Mouse (Mus musculus): ENCODE measurements around the gene Csrp2. TPM values are rescaled to one million over a fixed set of nuclear protein-coding genes. Genes with fewer than 3 reads are reported as not detected.

Gene Csrp2
- polyA plus RNA-seq, 1 experiment from 2014 or later, result 150 TPM

DNA sequence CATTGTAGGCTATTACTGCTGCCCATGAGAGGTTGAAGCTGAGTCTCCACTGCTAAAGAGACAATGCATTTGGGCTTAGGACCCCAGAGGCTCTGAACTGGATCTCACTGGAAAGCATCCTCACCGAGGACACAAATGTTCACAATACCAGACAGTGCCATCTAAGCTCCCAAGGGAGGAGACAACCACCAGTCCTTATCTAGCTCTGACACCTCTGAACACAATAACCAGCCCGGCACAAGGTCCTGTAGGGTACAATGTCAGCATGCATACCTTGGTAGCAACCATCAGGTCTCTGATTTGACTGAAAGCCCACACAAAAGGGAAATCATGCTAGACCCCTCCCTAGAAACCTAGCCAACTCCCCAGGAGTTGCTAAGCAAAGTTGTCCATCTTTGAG lies 59.8 kb downstream of the Csrp2 start:
- no peak overlapping the region for H3K4me3 ChIP-seq
- 92% methylated on average over 2 of the region's 2 CpGs for WGBS
- ATAC-seq (ENCODE audit: low FRiP score, low read depth), result no peak
- no peaks in the 10 kb centered on the region for H3K27me3 ChIP-seq (replicated peaks)
- H3K9ac ChIP-seq, result no peak overlapping the region
- H3K4me1 ChIP-seq, result no peaks in the 10 kb centered on the region
- no peaks in the 10 kb centered on the region for H3K9me3 ChIP-seq
- peaks cover 13% of the 10 kb centered on the region; the same call in 1 of the 2 replicates for H3K36me3 ChIP-seq
- no peak overlapping the region for H3K27ac ChIP-seq
- H3K4me2 ChIP-seq (replicated peaks), result no peak overlapping the region

DNA sequence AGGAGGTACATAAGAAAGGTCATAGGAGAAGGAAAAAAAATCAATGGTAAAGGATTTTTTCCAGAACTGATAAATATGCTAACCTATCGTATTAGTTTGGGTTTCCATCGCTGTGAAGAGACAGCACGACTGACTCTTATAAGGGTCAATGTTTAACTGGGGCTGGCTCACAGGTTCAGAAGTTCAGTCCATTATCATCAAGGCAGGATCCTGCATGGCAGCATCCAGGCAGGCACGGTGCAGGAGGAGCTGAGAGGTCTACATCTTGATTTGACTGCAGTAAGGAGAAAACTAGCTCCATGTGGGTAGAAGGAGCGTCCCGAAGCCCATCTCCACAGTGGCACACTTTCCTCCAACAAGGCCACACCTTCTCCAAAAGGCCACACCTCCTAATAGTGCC lies 60.9 kb downstream of the Csrp2 start:
- H3K27ac ChIP-seq, result no peak overlapping the region
- H3K9me3 ChIP-seq, result no peaks in the 10 kb centered on the region
- no peak overlapping the region for H3K9ac ChIP-seq
- ATAC-seq (ENCODE audit: low FRiP score, low read depth), result no peak
- no peak overlapping the region for H3K4me2 ChIP-seq (replicated peaks)
- no peaks in the 10 kb centered on the region for H3K4me1 ChIP-seq
- H3K27me3 ChIP-seq (replicated peaks), result no peaks in the 10 kb centered on the region
- WGBS, result 93% methylated on average over 6 of the region's 6 CpGs
- no peak overlapping the region for H3K4me3 ChIP-seq
- H3K36me3 ChIP-seq, result peaks cover 13% of the 10 kb centered on the region; the same call in 1 of the 2 replicates

DNA sequence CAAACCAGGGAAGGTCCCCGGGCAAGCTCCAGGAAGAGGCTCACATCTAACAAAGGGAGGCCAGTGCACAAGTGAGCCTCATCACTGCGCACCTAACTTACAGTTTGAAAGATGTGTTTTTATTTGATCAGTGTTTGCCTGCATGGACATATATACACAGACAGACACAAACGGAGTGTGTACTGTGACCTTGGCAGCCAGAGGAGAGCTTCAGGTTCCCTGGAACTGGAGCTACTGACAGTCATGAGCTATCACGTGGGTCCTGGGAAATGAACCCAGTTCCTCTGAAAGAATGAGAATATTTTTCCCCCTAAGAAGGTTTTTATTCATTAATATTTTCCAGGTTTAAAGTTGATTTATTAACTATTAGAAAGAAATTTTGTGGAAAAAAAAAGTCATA lies 63.2 kb downstream of the Csrp2 start:
- no peaks in the 10 kb centered on the region for H3K9me3 ChIP-seq
- H3K4me1 ChIP-seq, result no peaks in the 10 kb centered on the region
- ATAC-seq (ENCODE audit: low FRiP score, low read depth), result no peak
- H3K36me3 ChIP-seq, result peaks cover 13% of the 10 kb centered on the region; the same call in 1 of the 2 replicates
- no peak overlapping the region for H3K27ac ChIP-seq
- no peak overlapping the region for H3K4me2 ChIP-seq (replicated peaks)
- no peak overlapping the region for H3K9ac ChIP-seq
- no peaks in the 10 kb centered on the region for H3K27me3 ChIP-seq (replicated peaks)
- H3K4me3 ChIP-seq, result no peak overlapping the region
- 89% methylated on average over 4 of the region's 4 CpGs for WGBS

DNA sequence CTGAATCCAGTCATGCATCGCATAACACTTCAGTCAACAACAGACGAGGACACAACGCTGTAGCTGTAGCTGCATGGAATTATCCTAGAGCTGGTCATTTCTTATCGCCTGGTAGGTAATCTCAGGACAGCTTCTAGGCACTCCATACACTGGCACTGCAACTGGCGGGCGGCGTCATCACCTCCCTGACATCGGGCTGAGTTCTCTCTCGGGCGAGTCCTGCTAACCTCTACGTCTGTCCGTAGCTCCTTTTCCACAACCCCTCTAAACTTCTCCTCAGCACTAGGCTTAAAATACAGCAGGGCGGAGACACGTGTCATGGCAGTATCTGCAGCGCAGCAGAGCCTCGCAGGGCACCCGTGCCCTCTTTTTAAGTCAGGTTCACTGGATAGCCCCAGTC lies 67.1 kb downstream of the Csrp2 start:
- Histone ChIP-seq H3K36me3 (no peaks in the 10 kb centered on the region), H3K4me3 (no peak overlapping the region), H3K27me3 (replicated peaks) (no peaks in the 10 kb centered on the region), H3K9me3 (no peaks in the 10 kb centered on the region), H3K27ac (no peak overlapping the region), H3K4me2 (replicated peaks) (no peak overlapping the region), H3K9ac (no peak overlapping the region), H3K4me1 (0 out of 2 replicates have a peak, but pooled peaks cover 2% of the 10 kb centered on the region)
- ATAC-seq (ENCODE audit: low FRiP score, low read depth), result no peak
- WGBS, result 94% methylated on average over 17 of the region's 17 CpGs

Other genes with a start within 250 kb of the Csrp2 start
- 19.5 and 21.0 TPM in 2 replicates for gene E2f7, start 174.3 kb upstream of the Csrp2 start, polyA plus RNA-seq (2016; fragmentation: Nextera tagmentation; extraction: Ambion mirVana)
- gene Zdhhc17, start 90.4 kb downstream of the Csrp2 start, polyA plus RNA-seq (2016; fragmentation: Nextera tagmentation; extraction: Ambion mirVana), result 45.0 and 45.6 TPM in 2 replicates
- 18.3 and 20.7 TPM in 2 replicates for gene Osbpl8, start 245.0 kb downstream of the Csrp2 start, polyA plus RNA-seq (2016; fragmentation: Nextera tagmentation; extraction: Ambion mirVana)

Measured in neural tube, embryonic 12.5 days (tissue).